Mouse (Mus musculus) olfactory bulb, adult 2 months (tissue): ENCODE data around the gene Prokr1.

Source experiments
- CTCF ChIP-seq: fragments of 200-500 bp; IDR thresholded peaks from 2 replicates; pipeline ENCODE4 v1.5.1; 2012; ENCODE audit warnings: low read depth, mild to moderate bottlenecking, low read length, moderate library complexity; ENCODE audit not compliant: insufficient read depth
- POLR2A ChIP-seq: fragments of 200-500 bp; IDR thresholded peaks from 2 replicates; pipeline ENCODE4 v1.6.1; 2012; ENCODE audit warnings: mild to moderate bottlenecking, low read depth, low read length, moderate library complexity; ENCODE audit not compliant: insufficient read depth

- no peak for TF ChIP-seq POLR2A
- no peak for TF ChIP-seq CTCF
Measured at GRCm38 (mm10) chr6:87594188-87594587, 3.6 kb upstream of the Prokr1 start.
